Mouse (Mus musculus) pancreas, adult 10 weeks (tissue): ENCODE results near the gene Mme. TPM values are rescaled to one million over a fixed set of nuclear protein-coding genes. Genes with fewer than 3 reads are reported as not detected.

Experiments
- polyA plus RNA-seq: library from polyadenylated mRNA; stranded (reverse); fragments of 350-450 nt; fragmentation: Illumina TruSeq; extraction: RNeasy Lipid Tissue Mini Kit (QIAGEN cat#74804); gene quantifications from one replicate; pipeline ENCODE4 v1.2.3, GENCODE M21; 2015; ENCODE audit warnings: low read depth, low replicate concordance; ENCODE audit not compliant: insufficient read depth

The Mme gene
- 0.66 TPM for polyA plus RNA-seq

GRCm38 (mm10) chr3:63241099-63241587 lies at the start of gene Mme:
Mme (plus strand) TSS chr3:63241537.

Other genes starting within 250 kb of the Mme start
- gene Gm34302, start 242.3 kb downstream of the Mme start, polyA plus RNA-seq = not detected